Mouse (Mus musculus): ENCODE measurements around the gene Fitm2.

The Fitm2 gene

GRCm38 (mm10) chr2:163422895-163423660, 49.4 kb downstream of the Fitm2 start:
- DNase-seq (ENCODE audit: low read depth, low spot score): no peak

- DNase-seq (ENCODE audit: low read depth, low spot score): peak; percentile 29
These were observed 52.0 kb downstream of the Fitm2 start for GRCm38 (mm10) chr2:163420366-163420886.

- peak; percentile 100 for DNase-seq (ENCODE audit: low read depth, low spot score)
These were observed 52.9 kb downstream of the Fitm2 start for GRCm38 (mm10) chr2:163419346-163420045.

GRCm38 (mm10) chr2:163418841-163419345, 53.5 kb downstream of the Fitm2 start:
- peak; percentile 69 for DNase-seq (ENCODE audit: low read depth, low spot score)

GRCm38 (mm10) chr2:163417830-163418229, 54.6 kb downstream of the Fitm2 start:
- no peak for DNase-seq (ENCODE audit: low read depth, low spot score)

GRCm38 (mm10) chr2:163417026-163417425, 55.4 kb downstream of the Fitm2 start:
- no peak for DNase-seq (ENCODE audit: low read depth, low spot score)
